Mouse (Mus musculus) thymus, postnatal 14 days (tissue): ENCODE measurements around the gene Haus7.
"Not testable (repeated sequence)": the region's sequence is repeated elsewhere in the genome, so short reads cannot be mapped to it uniquely, and the experiment has no call there.

Experiments used
- DNase-seq: peaks from one replicate; pipeline ENCODE4 v3.0.0; 2021

The Haus7 gene

DNA sequence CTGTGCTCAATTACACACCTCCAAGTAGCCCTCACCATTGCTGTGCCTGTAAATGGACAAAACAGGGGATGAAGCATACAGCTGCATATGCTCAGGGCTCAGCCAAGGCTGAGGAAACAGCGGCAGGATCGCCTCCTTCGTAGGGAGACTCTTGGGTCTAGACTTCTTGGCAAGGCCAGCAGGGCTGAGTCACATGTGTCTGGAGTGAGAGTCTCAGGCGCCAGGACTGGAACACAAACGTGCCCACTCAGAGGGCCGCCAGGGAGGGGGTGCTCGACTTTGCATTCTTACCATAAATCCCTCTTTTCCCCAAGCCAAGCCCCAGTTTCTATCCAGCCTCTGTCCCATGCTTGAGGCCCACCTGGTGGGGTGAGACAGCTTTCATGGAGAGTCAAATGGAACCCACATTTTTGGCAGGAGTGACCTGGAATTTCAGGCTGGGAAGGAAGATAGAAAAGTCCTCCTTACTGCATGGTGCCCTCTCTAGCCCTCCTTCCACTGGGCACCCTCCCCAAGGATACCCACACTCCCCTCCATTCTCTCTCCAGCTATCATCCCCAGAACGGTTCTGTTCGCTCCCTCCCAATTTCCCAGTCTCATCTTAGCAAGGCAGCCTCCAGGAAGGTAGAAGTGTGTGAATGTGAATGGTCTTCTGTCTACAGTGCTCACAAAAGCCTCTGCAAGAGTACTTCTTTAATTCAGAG, 6.8 kb upstream of the Haus7 start:
- DNase-seq, result no peak

DNA sequence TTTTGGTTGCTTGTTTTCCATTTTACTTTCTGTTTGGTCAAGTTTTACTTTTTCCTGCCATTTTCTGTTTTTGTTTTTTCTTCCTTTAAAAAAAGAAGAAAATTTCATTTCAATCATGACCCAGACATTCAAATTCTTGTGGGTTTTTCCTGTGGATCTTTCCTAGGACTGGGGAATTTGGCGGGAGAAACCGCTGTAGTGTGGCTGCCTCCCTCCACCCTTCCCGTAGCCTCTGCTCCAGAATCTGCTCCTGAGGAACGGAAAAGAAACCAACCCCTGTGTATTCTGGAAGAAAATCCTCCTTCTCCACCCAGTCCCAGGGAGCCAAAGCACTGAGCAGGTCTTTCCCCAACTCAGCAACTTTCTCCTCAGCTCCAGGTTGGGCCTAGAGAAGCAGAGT, 1.9 kb upstream of the Haus7 start:
- no peak for DNase-seq

DNA sequence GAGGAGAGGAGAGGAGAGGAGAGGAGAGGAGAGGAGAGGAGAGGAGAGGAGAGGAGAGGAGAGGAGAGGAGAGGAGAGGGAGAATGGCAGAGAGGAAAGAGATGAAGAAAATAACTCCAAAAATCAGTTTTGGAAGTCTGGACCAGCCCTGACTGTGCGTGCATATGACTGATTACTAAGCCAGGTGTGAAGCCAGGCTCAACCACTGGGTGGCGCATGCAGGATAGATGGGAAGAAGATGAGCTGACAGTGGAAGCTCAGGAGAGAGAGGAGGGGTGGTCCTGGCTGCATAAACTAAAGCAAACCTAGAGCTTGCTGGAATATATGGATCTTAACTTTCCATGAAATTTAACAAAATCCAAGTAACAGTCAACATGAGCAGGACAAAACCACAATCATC, 6.9 kb downstream of the Haus7 start:
- DNase-seq, result peak; percentile 75

DNA sequence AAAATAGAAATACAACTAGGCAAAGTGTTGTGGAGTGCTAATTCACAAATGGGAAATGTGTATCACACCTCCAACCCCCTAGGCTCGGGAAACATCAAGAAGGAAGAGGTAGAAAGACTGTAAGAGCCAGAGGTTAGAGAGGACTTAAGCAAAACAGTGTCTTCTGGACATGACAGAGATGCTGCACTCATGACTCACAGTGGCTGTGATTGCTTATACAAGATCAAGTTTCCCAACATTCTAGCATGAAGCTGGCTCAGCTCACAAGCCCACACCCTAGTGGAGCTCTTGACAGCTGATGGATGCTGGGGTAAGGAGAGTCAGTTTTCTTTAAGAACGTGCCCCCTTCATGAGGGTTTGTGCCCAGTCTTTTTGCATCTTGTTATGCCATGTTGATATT, 17.4 kb downstream of the Haus7 start:
- no peak for DNase-seq

DNA sequence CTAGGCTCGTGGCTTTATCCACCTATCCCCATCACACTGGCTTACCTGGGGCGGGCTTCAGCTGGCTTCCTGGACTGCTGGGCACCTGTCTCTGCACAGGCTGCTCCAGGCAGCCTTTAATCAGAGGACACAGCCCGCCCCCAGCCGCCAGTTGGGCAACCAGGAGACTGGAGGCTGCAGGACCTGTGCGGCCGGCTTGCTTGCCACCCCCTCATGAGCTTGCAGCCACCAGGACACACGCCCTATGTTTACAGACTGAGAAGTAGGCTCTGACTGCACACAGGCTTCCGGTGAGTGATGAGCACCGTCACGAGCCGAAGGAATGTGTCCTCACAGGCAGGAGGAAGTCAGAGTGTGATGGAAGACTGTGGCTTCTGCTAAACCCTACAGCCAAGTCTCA, 23.6 kb downstream of the Haus7 start, which contains the start of gene Trex2:
Gene Trex2 (minus strand): TSS at position 93 of the 400 bp plus-strand sequence.
- no peak for DNase-seq

DNA sequence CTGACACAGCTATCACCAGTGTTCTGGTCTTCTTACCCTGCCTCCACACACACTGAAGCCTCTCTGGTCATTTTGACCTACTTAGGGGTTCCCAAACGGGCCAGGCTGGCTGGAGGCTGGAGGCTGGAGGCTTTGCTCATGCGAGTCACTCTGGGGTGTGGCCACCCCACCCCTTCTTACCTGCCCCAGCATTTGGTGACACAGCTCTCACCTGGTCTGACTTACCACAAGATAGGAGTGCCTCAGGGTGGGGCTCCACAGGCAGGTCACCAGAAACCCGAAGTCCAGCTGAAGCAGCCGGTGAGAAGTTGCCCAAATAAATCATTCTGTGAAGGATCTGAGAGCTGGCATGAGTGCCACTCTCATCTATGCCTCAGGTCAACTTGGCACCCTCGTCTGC, 26.0 kb downstream of the Haus7 start:
- DNase-seq, result no peak

DNA sequence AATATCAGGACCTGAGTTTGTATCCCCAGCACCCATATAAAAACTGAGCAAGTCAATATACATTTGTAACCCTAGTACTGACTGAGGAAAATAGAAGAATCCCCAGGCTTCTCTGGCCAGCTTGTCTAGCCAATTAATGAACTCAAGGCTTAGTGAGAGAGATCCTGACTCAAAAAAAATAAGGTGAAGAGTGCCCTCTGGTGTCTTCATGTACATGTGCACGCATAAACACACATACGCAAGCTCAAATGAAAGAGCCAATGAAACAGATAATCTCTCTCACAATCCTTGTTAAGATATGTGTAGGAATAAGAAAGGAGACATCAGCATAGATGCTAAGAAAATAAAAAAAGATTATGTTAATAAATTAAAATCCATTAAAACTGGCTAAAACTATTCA, 28.8 kb downstream of the Haus7 start:
- peak; percentile 5 for DNase-seq

DNA sequence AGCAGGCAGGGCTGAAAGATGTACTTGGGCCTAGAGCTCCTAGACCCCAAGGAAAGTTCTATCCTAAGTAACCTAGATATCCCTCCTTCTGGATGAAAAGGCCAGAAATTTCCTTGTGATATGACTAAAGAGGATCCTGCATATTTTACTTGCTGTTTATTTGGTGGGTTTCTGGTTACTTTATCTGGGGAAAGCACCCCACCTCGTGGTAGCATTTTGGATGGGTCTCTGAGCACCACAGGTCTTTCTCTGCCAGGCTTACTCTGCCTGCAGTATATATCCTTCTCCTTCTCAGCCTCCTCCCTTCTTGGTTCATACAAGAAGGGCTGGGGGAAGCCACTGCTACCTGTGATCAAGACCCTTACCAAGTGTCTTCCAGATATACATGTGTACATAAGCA, 46.1 kb downstream of the Haus7 start:
- peak; percentile 5 for DNase-seq

DNA sequence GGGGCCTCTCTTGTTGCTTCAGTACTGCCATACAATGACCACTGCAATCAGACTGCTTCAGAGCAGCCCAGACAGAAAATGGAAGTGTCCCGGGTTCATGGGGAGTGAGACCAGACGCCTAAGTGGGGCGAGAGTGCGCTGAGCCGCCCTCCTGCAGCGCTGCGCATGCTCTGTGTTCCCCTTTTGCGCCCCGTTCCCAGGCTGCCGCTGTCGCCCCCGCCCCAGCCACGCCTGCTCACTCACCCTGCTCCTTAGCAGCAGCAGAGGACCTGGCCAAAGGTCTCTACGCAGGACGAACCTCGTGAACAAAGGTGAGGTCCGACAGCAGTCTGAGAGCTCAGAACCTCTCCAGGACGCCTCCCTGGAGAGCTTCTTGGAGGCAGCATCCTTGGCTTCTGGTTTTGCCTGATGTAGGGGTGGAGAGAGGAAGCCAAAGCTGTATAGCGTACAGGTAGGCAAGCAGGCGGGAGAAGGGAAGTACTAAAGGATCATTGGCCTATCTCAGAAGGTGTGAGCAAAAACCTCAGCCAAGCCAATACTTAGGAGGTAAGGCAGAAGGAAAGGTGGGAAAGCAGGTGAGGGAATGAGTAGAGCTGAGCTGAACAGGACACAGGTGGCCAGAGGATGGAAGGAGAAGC, 47.8 kb downstream of the Haus7 start, which contains the start of gene Zfp92:
Gene Zfp92 (plus strand): TSS at position 217 of the 638 bp plus-strand sequence.
- peak; percentile 48 for DNase-seq

DNA sequence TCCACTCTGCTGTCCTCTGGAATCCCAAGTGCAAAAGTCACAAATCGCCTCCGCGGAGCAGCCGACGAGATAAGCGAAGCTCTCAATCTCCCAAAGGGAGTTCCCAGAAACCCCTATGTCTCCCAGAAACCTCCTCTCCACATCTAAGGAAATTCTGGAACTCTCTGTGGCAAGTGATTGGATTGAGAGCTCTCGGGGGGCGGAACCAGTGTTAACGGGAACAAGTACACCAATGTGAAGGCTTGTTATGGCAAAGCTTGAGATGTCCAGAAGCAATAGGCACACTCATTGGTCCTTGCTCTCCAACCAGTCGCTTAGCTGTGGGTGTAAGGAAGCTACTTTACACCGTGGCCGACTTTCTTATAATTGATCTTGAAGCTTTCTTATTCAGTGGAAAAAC, 57.2 kb downstream of the Haus7 start:
- no peak for DNase-seq

DNA sequence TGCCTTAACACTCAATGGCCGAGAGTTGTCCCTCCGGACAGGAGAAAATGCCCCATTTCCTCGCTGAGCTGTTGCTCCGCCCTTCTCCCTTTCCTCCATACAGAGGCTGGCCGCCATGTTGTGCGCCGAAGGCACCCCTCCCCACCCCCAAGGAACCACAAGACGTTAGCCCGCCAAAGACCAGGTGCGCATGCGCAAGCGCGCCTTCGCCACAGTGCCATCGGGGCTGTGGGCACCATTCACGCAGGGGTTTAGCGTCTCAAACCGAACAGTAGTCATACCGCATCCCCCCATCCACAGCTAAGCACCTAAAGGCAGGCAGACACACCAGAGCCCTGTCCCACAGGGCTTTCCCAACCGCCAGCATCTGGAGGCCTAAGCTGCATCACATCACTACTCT, 57.9 kb downstream of the Haus7 start:
- no peak for DNase-seq

DNA sequence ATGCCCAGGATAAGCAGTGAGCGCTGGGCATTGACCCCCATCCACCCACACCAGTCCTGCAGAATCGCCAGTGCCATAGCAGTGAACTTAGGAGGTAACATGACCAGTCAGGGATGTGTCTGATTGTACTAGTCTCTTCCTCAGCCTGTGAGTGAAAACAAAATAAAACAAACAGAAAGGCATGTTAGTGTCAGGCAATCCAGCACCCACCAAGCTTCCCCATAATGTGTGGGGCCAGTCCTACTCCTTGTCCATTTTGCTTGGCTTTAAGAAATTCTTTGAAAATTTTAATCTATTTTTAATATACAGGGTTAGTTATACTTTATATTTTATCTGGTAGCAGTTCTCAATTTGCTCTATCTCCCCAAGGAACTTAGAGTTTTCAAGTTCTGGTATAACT, 60.2 kb downstream of the Haus7 start, which contains the start of gene Gm18336:
Gene Gm18336 (minus strand): TSS at position 101 of the 400 bp plus-strand sequence.
- DNase-seq, result not testable (repeated sequence)

DNA sequence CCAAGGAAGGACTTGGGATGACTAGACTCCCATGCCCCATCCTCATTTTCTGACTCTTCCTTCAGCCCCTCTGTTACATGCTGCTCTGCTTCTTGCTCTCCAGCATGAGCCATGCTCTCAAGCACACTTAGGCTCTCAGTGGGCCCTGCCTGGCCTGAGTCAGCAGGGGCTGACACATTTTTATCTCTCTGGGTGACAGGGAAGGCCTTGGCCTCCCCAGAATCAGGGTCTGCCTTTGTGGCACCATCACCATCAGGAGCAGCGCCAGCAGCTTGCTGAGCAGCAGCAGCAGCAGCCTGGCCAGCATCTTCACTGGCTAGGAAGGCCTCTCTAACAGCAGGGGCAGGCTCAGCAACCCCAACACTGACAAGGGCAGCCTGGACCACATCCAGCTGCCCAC, 62.4 kb downstream of the Haus7 start:
- DNase-seq, result no peak

DNA sequence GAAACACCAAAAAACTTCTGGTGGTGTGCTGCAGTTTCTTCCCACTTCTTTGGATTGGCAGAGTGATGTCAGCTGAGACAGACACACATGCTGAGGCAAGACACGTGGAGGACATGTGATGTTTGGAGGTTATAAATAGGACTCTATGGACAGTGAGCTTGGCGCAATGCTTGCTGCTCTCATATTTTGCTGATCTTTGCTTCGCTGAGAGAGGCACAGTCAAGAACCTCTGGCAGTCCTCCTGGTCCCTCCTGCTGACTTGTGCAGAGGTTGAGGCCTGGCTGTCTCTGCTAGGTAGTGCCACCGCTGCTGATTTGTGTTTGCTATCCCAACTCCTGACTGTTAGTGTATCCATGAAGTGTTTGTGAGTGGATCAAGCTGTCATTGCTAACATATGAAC, 67.4 kb downstream of the Haus7 start:
- DNase-seq, result no peak
